Mouse (Mus musculus): ENCODE data around the gene Cntfr.

GRCm38 (mm10) chr4:41664533-41664932, 32.4 kb downstream of the Cntfr start:
- TF ChIP-seq CTCF (IDR thresholded peaks at IDR 0.05; ENCODE audit: low read depth, low read length): no peak
- TF ChIP-seq POLR2A (IDR thresholded peaks at IDR 0.05; ENCODE audit: borderline replicate concordance, low read depth, low read length): no peak
